Mouse (Mus musculus): ENCODE data around the gene Fndc1. TPM values are rescaled to one million over a fixed set of nuclear protein-coding genes. Genes with fewer than 3 reads are reported as not detected.

Gene Fndc1
- polyA plus RNA-seq, 1 experiment from 2014 or later = 16.7 TPM

GRCm38 (mm10) chr17:7794093-7794492 is 33.0 kb downstream of the Fndc1 start:
- Histone ChIP-seq H3K9me3 (ENCODE audit: control insufficient read depth, low read length) (no peaks in the 10 kb centered on the region), H3K27ac (replicated peaks in 1 of 2; ENCODE audit: control insufficient read depth in 1 of 2, insufficient read depth in 1 of 2, low read depth in 2 of 2, low read length in 2 of 2) (no peak overlapping the region), H3K36me3 (ENCODE audit: control insufficient read depth, insufficient read depth, low read length) (no peaks in the 10 kb centered on the region), H3K4me3 (ENCODE audit: control insufficient read depth in 1 of 2, insufficient read depth in 1 of 2, low read depth in 1 of 2, low read length in 2 of 2) (no peak overlapping the region), H3K27me3 (ENCODE audit: control insufficient read depth, insufficient read depth, low read length) (no peaks in the 10 kb centered on the region), H3K9ac (ENCODE audit: low read length) (no peak overlapping the region), H3K4me2 (ENCODE audit: low read length) (no peak overlapping the region), H3K4me1 (ENCODE audit: control insufficient read depth in 2 of 2, insufficient read depth in 2 of 2, low read length in 2 of 2) (0 out of 4 replicates have a peak, but pooled peaks cover 0 to 1% of the 10 kb centered on the region in 2 experiments)
- no peak for ATAC-seq (ENCODE audit: insufficient number of reproducible peaks, insufficient read depth, low FRiP score, low read depth)
- WGBS = 79% methylated on average over 6 of the region's 6 CpGs

GRCm38 (mm10) chr17:7790512-7790911 is 36.6 kb downstream of the Fndc1 start:
- Histone ChIP-seq H3K4me2 (ENCODE audit: low read length) (no peak overlapping the region), H3K4me3 (ENCODE audit: control insufficient read depth in 1 of 2, insufficient read depth in 1 of 2, low read depth in 1 of 2, low read length in 2 of 2) (no peak overlapping the region), H3K9me3 (ENCODE audit: control insufficient read depth, low read length) (no peaks in the 10 kb centered on the region), H3K36me3 (ENCODE audit: control insufficient read depth, insufficient read depth, low read length) (no peaks in the 10 kb centered on the region), H3K9ac (ENCODE audit: low read length) (no peak overlapping the region), H3K4me1 (ENCODE audit: control insufficient read depth in 2 of 2, insufficient read depth in 2 of 2, low read length in 2 of 2) (peaks cover 4 to 5% of the 10 kb centered on the region in 2 experiments; a peak in 2 of 4 replicates), H3K27me3 (ENCODE audit: control insufficient read depth, insufficient read depth, low read length) (no peaks in the 10 kb centered on the region), H3K27ac (replicated peaks in 1 of 2; ENCODE audit: control insufficient read depth in 1 of 2, insufficient read depth in 1 of 2, low read depth in 2 of 2, low read length in 2 of 2) (no peak overlapping the region)
- no peak for ATAC-seq (ENCODE audit: insufficient number of reproducible peaks, insufficient read depth, low FRiP score, low read depth)
- WGBS = 78% methylated on average over 3 of the region's 3 CpGs

DNA sequence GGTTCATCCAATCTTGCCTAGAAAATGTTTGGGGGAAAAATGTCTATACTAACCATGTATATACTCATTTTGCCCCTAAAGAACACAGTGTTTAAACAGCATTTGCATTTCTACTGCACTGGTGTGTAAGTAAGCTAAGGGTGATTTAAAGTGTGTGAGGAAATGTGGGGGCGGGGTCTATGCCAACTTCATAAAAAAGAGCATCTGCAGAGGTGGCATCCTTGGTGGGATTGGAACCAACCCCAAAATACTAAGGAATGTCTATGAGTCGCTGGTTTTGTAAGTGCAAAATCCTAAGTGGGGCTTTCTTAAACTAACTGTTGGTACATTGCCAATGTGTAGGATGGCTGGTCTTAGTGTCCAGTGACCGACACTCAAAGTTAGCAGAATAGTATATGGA is 53.0 kb downstream of the Fndc1 start:
- Histone ChIP-seq H3K9me3 (ENCODE audit: control insufficient read depth, low read length) (no peaks in the 10 kb centered on the region), H3K4me2 (ENCODE audit: low read length) (no peak overlapping the region), H3K4me1 (ENCODE audit: control insufficient read depth in 2 of 2, insufficient read depth in 2 of 2, low read length in 2 of 2) (0 out of 4 replicates have a peak, but pooled peaks cover 0 to 2% of the 10 kb centered on the region in 2 experiments), H3K9ac (ENCODE audit: low read length) (no peak overlapping the region), H3K4me3 (ENCODE audit: control insufficient read depth in 1 of 2, insufficient read depth in 1 of 2, low read depth in 1 of 2, low read length in 2 of 2) (no peak overlapping the region), H3K27ac (replicated peaks in 1 of 2; ENCODE audit: control insufficient read depth in 1 of 2, insufficient read depth in 1 of 2, low read depth in 2 of 2, low read length in 2 of 2) (no peak overlapping the region), H3K27me3 (ENCODE audit: control insufficient read depth, insufficient read depth, low read length) (no peaks in the 10 kb centered on the region), H3K36me3 (ENCODE audit: control insufficient read depth, insufficient read depth, low read length) (no peaks in the 10 kb centered on the region)
- ATAC-seq (ENCODE audit: insufficient number of reproducible peaks, insufficient read depth, low FRiP score, low read depth) = no peak
- WGBS = 79% methylated on average over 3 of the region's 3 CpGs

DNA sequence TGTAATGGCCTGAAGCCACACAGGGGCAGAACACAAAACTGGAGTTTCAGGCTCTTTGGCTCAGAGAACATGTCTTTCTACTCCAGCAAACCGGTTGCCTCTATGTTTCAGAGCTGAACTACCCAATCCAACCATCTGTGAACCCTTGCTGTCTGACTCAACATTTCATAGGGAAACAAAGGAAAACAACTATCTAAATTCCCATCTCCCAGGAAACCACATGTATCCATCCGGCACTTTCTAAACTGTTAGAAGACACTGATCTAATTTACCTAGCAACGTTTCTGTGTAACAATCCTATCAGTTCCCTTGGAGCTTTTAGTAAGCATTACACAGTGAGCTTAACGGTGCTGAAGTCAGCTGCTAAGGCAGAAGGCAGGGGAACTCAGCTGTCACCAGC is 67.3 kb downstream of the Fndc1 start:
- 75% methylated on average over 4 of the region's 4 CpGs for WGBS
- Histone ChIP-seq H3K4me2 (ENCODE audit: low read length) (no peak overlapping the region), H3K36me3 (ENCODE audit: control insufficient read depth, insufficient read depth, low read length) (no peaks in the 10 kb centered on the region), H3K9me3 (ENCODE audit: control insufficient read depth, low read length) (no peaks in the 10 kb centered on the region), H3K4me3 (ENCODE audit: control insufficient read depth in 1 of 2, insufficient read depth in 1 of 2, low read depth in 1 of 2, low read length in 2 of 2) (no peak overlapping the region), H3K27ac (replicated peaks in 1 of 2; ENCODE audit: control insufficient read depth in 1 of 2, insufficient read depth in 1 of 2, low read depth in 2 of 2, low read length in 2 of 2) (no peak overlapping the region), H3K27me3 (ENCODE audit: control insufficient read depth, insufficient read depth, low read length) (no peaks in the 10 kb centered on the region), H3K9ac (ENCODE audit: low read length) (no peak overlapping the region), H3K4me1 (ENCODE audit: control insufficient read depth in 2 of 2, insufficient read depth in 2 of 2, low read length in 2 of 2) (no peaks in the 10 kb centered on the region)
- no peak for ATAC-seq (ENCODE audit: insufficient number of reproducible peaks, insufficient read depth, low FRiP score, low read depth)

GRCm38 (mm10) chr17:7755001-7755400 is 72.1 kb downstream of the Fndc1 start:
- no peaks in the 10 kb centered on the region for H3K4me1 ChIP-seq (ENCODE audit: control insufficient read depth in 2 of 2, insufficient read depth in 2 of 2, low read length in 2 of 2)
- no peak overlapping the region for H3K4me2 ChIP-seq (ENCODE audit: low read length)
- ATAC-seq (ENCODE audit: insufficient number of reproducible peaks, insufficient read depth, low FRiP score, low read depth) = no peak
- WGBS = 85% methylated on average over 11 of the region's 11 CpGs
- no peaks in the 10 kb centered on the region for H3K36me3 ChIP-seq (ENCODE audit: control insufficient read depth, insufficient read depth, low read length)
- no peak overlapping the region for H3K4me3 ChIP-seq (ENCODE audit: control insufficient read depth in 1 of 2, insufficient read depth in 1 of 2, low read depth in 1 of 2, low read length in 2 of 2)
- no peak overlapping the region for H3K9ac ChIP-seq (ENCODE audit: low read length)
- no peak overlapping the region for H3K27ac ChIP-seq (replicated peaks in 1 of 2; ENCODE audit: control insufficient read depth in 1 of 2, insufficient read depth in 1 of 2, low read depth in 2 of 2, low read length in 2 of 2)
- no peaks in the 10 kb centered on the region for H3K27me3 ChIP-seq (ENCODE audit: control insufficient read depth, insufficient read depth, low read length)
- no peaks in the 10 kb centered on the region for H3K9me3 ChIP-seq (ENCODE audit: control insufficient read depth, low read length)

DNA sequence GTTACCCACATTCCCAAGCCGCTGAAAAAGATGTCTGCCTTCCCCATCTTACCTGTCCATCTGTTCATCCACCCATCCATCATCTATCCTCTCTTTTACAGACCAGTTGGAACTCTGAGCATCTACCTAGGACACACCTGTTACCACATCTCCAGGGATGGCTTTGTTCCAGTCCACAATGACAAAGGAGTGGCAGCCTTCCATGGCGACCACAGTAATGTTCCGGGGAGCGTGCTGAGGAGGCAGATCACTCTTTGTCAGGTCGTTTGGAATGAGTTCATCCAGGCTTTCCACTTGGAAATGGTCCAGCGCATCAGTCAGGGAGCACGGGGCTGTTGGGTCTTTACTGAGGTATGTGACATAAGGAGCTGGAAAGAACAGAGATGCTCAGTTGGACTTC is 73.7 kb downstream of the Fndc1 start:
- H3K27me3 ChIP-seq (ENCODE audit: control insufficient read depth, insufficient read depth, low read length) = no peaks in the 10 kb centered on the region
- no peak overlapping the region for H3K4me3 ChIP-seq (ENCODE audit: control insufficient read depth in 1 of 2, insufficient read depth in 1 of 2, low read depth in 1 of 2, low read length in 2 of 2)
- H3K9me3 ChIP-seq (ENCODE audit: control insufficient read depth, low read length) = no peaks in the 10 kb centered on the region
- H3K27ac ChIP-seq (replicated peaks in 1 of 2; ENCODE audit: control insufficient read depth in 1 of 2, insufficient read depth in 1 of 2, low read depth in 2 of 2, low read length in 2 of 2) = no peak overlapping the region
- H3K4me1 ChIP-seq (ENCODE audit: control insufficient read depth in 2 of 2, insufficient read depth in 2 of 2, low read length in 2 of 2) = no peaks in the 10 kb centered on the region
- no peak overlapping the region for H3K4me2 ChIP-seq (ENCODE audit: low read length)
- no peak for ATAC-seq (ENCODE audit: insufficient number of reproducible peaks, insufficient read depth, low FRiP score, low read depth)
- 74% methylated on average over 7 of the region's 7 CpGs for WGBS
- H3K36me3 ChIP-seq (ENCODE audit: control insufficient read depth, insufficient read depth, low read length) = no peaks in the 10 kb centered on the region
- no peak overlapping the region for H3K9ac ChIP-seq (ENCODE audit: low read length)

GRCm38 (mm10) chr17:7749051-7749815 is 77.9 kb downstream of the Fndc1 start:
- ATAC-seq (ENCODE audit: insufficient number of reproducible peaks, insufficient read depth, low FRiP score, low read depth) = no peak
- Histone ChIP-seq H3K4me2 (ENCODE audit: low read length) (no peak overlapping the region), H3K4me1 (ENCODE audit: control insufficient read depth in 2 of 2, insufficient read depth in 2 of 2, low read length in 2 of 2) (no peaks in the 10 kb centered on the region), H3K9me3 (ENCODE audit: control insufficient read depth, low read length) (no peaks in the 10 kb centered on the region), H3K27me3 (ENCODE audit: control insufficient read depth, insufficient read depth, low read length) (no peaks in the 10 kb centered on the region), H3K36me3 (ENCODE audit: control insufficient read depth, insufficient read depth, low read length) (no peaks in the 10 kb centered on the region), H3K9ac (ENCODE audit: low read length) (no peak overlapping the region), H3K4me3 (ENCODE audit: control insufficient read depth in 1 of 2, insufficient read depth in 1 of 2, low read depth in 1 of 2, low read length in 2 of 2) (no peak overlapping the region), H3K27ac (replicated peaks in 1 of 2; ENCODE audit: control insufficient read depth in 1 of 2, insufficient read depth in 1 of 2, low read depth in 2 of 2, low read length in 2 of 2) (no peak overlapping the region)
- 63% methylated on average over 4 of the region's 4 CpGs for WGBS

GRCm38 (mm10) chr17:7746841-7747240 is 80.3 kb downstream of the Fndc1 start:
- Histone ChIP-seq H3K36me3 (ENCODE audit: control insufficient read depth, insufficient read depth, low read length) (no peaks in the 10 kb centered on the region), H3K4me1 (ENCODE audit: control insufficient read depth in 2 of 2, insufficient read depth in 2 of 2, low read length in 2 of 2) (no peaks in the 10 kb centered on the region), H3K4me2 (ENCODE audit: low read length) (no peak overlapping the region), H3K27me3 (ENCODE audit: control insufficient read depth, insufficient read depth, low read length) (no peaks in the 10 kb centered on the region), H3K27ac (replicated peaks in 1 of 2; ENCODE audit: control insufficient read depth in 1 of 2, insufficient read depth in 1 of 2, low read depth in 2 of 2, low read length in 2 of 2) (no peak overlapping the region), H3K4me3 (ENCODE audit: control insufficient read depth in 1 of 2, insufficient read depth in 1 of 2, low read depth in 1 of 2, low read length in 2 of 2) (no peak overlapping the region), H3K9ac (ENCODE audit: low read length) (no peak overlapping the region), H3K9me3 (ENCODE audit: control insufficient read depth, low read length) (no peaks in the 10 kb centered on the region)
- WGBS = 67% methylated on average over 3 of the region's 3 CpGs
- no peak for ATAC-seq (ENCODE audit: insufficient number of reproducible peaks, insufficient read depth, low FRiP score, low read depth)

Measured in heart, embryonic 14.5 days (tissue).